Mouse (Mus musculus): ENCODE measurements around the gene Usp46. TPM values are rescaled to one million over a fixed set of nuclear protein-coding genes. Genes with fewer than 3 reads are reported as not detected.

Usp46 gene
- polyA plus RNA-seq, 1 experiment from 2014 or later, result 29.9 TPM

- peak overlapping the region; percentile 88 for H3K27ac ChIP-seq (replicated peaks)
- peak overlapping the region; percentile 81 for H3K4me3 ChIP-seq (replicated peaks)
- ATAC-seq (ENCODE audit: low FRiP score), result no peak
- no peaks in the 10 kb centered on the region for H3K9me3 ChIP-seq (replicated peaks)
- peak overlapping the region; percentile 91 for H3K9ac ChIP-seq (replicated peaks)
- peaks cover 38% of the 10 kb centered on the region for H3K4me1 ChIP-seq
- 13% methylated on average over 4 of the region's 4 CpGs for WGBS
- no peaks in the 10 kb centered on the region for H3K27me3 ChIP-seq (replicated peaks)
- peak overlapping the region; percentile 91 for H3K4me2 ChIP-seq
- H3K36me3 ChIP-seq, result no peaks in the 10 kb centered on the region
Measured at GRCm38 (mm10) chr5:74067346-74067745, 885 bp downstream of the Usp46 start.

- peak overlapping the region; percentile 91 for H3K4me2 ChIP-seq
- H3K9ac ChIP-seq (replicated peaks), result peak overlapping the region; percentile 30; the same call in 1 of the 2 replicates
- H3K27ac ChIP-seq (replicated peaks), result peak overlapping the region; percentile 41; the same call in 1 of the 2 replicates
- WGBS, result 36% methylated on average over 12 of the region's 12 CpGs
- no peaks in the 10 kb centered on the region for H3K27me3 ChIP-seq (replicated peaks)
- ATAC-seq (ENCODE audit: low FRiP score), result no peak
- H3K4me3 ChIP-seq (replicated peaks), result peak overlapping the region; percentile 81
- H3K9me3 ChIP-seq (replicated peaks), result no peaks in the 10 kb centered on the region
- H3K36me3 ChIP-seq, result no peaks in the 10 kb centered on the region
- H3K4me1 ChIP-seq, result peaks cover 40% of the 10 kb centered on the region
Measured at GRCm38 (mm10) chr5:74066416-74067115, 1.7 kb downstream of the Usp46 start.

- Histone ChIP-seq H3K4me3 (replicated peaks) (0 out of 2 replicates have a peak overlapping the region, but pooled peaks have one; percentile 5), H3K9ac (replicated peaks) (no peak overlapping the region), H3K27me3 (replicated peaks) (no peaks in the 10 kb centered on the region), H3K27ac (replicated peaks) (no peak overlapping the region), H3K36me3 (no peaks in the 10 kb centered on the region), H3K9me3 (replicated peaks) (no peaks in the 10 kb centered on the region), H3K4me2 (peak overlapping the region; percentile 91), H3K4me1 (peaks cover 45% of the 10 kb centered on the region)
- ATAC-seq (ENCODE audit: low FRiP score), result no peak
- WGBS, result 37% methylated on average over 11 of the region's 11 CpGs
Measured at GRCm38 (mm10) chr5:74065565-74066275, 2.5 kb downstream of the Usp46 start.

DNA sequence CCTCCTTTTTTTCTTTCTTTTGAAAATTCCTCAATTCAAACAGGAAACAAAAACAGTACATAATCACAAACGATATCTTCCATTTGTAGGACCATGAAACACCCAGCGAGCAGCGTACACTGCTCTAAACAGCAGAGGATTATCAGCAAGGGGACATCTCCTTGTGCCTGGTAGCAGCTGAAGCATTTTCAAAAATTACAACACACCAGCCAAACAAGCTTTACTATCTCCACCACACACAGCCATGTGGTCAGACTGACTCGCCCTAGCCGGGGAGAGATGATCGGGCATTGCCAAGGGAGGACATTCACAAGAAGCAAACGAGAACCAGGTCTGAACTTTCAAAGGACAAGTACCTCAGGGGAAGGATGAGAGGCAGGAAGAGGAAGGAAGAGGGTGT, 3.4 kb downstream of the Usp46 start:
- Histone ChIP-seq H3K4me1 (peaks cover 45% of the 10 kb centered on the region), H3K27ac (replicated peaks) (no peak overlapping the region), H3K9ac (replicated peaks) (no peak overlapping the region), H3K9me3 (replicated peaks) (no peaks in the 10 kb centered on the region), H3K4me2 (peak overlapping the region; percentile 91), H3K27me3 (replicated peaks) (no peaks in the 10 kb centered on the region), H3K4me3 (replicated peaks) (no peak overlapping the region), H3K36me3 (no peaks in the 10 kb centered on the region)
- no peak for ATAC-seq (ENCODE audit: low FRiP score)
- 85% methylated on average over 7 of the region's 7 CpGs for WGBS

GRCm38 (mm10) chr5:74063226-74063747, 4.9 kb downstream of the Usp46 start:
- no peaks in the 10 kb centered on the region for H3K36me3 ChIP-seq
- ATAC-seq (ENCODE audit: low FRiP score), result no peak
- no peak overlapping the region for H3K4me2 ChIP-seq
- 94% methylated on average over 5 of the region's 5 CpGs for WGBS
- H3K4me3 ChIP-seq (replicated peaks), result no peak overlapping the region
- H3K9me3 ChIP-seq (replicated peaks), result no peaks in the 10 kb centered on the region
- no peaks in the 10 kb centered on the region for H3K27me3 ChIP-seq (replicated peaks)
- no peak overlapping the region for H3K27ac ChIP-seq (replicated peaks)
- no peak overlapping the region for H3K9ac ChIP-seq (replicated peaks)
- peaks cover 38% of the 10 kb centered on the region for H3K4me1 ChIP-seq

GRCm38 (mm10) chr5:74062266-74062665, 6.0 kb downstream of the Usp46 start:
- peaks cover 33% of the 10 kb centered on the region for H3K4me1 ChIP-seq
- no peaks in the 10 kb centered on the region for H3K9me3 ChIP-seq (replicated peaks)
- H3K4me3 ChIP-seq (replicated peaks), result no peak overlapping the region
- ATAC-seq (ENCODE audit: low FRiP score), result no peak
- no peak overlapping the region for H3K9ac ChIP-seq (replicated peaks)
- WGBS, result 95% methylated on average over 6 of the region's 7 CpGs
- H3K4me2 ChIP-seq, result no peak overlapping the region
- no peaks in the 10 kb centered on the region for H3K27me3 ChIP-seq (replicated peaks)
- H3K36me3 ChIP-seq, result no peaks in the 10 kb centered on the region
- no peak overlapping the region for H3K27ac ChIP-seq (replicated peaks)

DNA sequence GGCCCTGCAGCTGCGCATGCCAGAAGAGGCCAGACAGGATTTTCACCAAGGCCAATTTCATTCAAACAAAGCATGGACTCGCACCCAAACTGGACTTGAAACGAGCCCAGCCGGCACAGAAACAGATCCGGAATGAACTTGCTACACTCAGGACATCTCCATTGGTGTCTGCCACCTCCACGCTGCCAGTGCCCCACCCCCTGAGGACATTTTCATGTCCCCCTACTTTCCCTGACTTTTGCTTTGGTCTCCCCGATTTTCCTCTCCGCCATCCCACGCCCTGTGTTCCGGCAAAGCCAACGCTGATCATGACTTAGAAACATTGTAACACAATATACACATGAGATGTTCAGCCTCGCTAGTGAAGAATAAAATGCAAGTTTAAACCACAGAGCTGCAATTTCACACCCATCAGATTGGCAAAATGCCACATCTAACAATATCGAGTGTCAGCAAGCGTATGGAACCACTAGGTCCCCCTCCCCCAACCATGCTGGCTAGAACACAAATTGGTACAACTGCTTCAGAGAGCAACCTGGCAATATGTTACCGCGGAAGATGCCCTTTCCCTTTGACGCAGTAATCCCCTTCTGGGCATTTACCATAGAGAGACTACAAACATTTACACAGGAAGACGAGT, 6.7 kb downstream of the Usp46 start:
- H3K4me1 ChIP-seq, result peaks cover 26% of the 10 kb centered on the region
- H3K9me3 ChIP-seq (replicated peaks), result no peaks in the 10 kb centered on the region
- 0 out of 2 replicates have a peak overlapping the region, but pooled peaks have one; percentile 4 for H3K27ac ChIP-seq (replicated peaks)
- no peak overlapping the region for H3K4me3 ChIP-seq (replicated peaks)
- H3K9ac ChIP-seq (replicated peaks), result no peak overlapping the region
- WGBS, result 63% methylated on average over 18 of the region's 18 CpGs
- ATAC-seq (ENCODE audit: low FRiP score), result no peak
- H3K27me3 ChIP-seq (replicated peaks), result no peaks in the 10 kb centered on the region
- no peaks in the 10 kb centered on the region for H3K36me3 ChIP-seq
- peak overlapping the region; percentile 30 for H3K4me2 ChIP-seq

DNA sequence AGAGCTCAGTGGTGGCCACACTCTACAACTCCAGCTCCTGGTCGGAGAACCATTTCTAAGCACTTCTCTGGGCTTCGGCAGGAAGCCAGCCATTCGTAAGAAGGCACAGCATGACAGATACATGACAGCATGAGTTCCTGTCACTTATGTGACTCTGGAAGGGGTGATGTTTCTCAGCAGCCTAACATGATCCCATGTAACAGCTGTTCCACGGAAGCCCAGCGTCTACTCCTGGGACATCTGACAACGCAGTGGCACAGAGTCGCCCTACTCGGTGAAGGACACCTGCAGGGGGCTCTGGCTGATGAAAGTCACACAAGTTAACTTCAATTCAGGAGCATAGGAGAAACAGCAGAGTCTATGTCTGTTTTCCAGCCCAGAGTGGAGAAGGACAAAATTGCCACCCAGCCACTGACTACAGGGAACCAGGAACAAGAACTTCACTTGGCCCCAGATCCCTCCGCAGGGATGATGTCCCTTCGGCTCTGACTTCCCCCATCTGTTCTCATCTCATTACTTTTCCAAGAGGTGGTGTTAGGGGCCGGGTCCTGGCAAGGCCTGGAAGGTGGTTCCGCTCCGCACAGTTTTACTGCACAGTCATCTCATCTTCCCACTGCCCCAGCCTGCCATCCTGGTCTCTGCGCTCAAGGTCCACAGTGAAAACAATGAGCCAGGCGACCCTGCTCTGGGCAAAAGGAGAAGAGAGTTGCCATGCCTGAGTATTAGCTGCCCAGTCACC, 15.9 kb downstream of the Usp46 start:
- H3K9ac ChIP-seq (replicated peaks), result no peak overlapping the region
- peak overlapping the region; percentile 17; the same call in 1 of the 2 replicates for H3K4me2 ChIP-seq
- 75% methylated on average over 15 of the region's 15 CpGs for WGBS
- H3K27ac ChIP-seq (replicated peaks), result peak overlapping the region; percentile 45; the same call in 1 of the 2 replicates
- H3K36me3 ChIP-seq, result 0 out of 2 replicates have a peak, but pooled peaks cover 3% of the 10 kb centered on the region
- no peaks in the 10 kb centered on the region for H3K9me3 ChIP-seq (replicated peaks)
- H3K27me3 ChIP-seq (replicated peaks), result no peaks in the 10 kb centered on the region
- no peak for ATAC-seq (ENCODE audit: low FRiP score)
- H3K4me1 ChIP-seq, result peaks cover 25% of the 10 kb centered on the region
- H3K4me3 ChIP-seq (replicated peaks), result no peak overlapping the region

GRCm38 (mm10) chr5:74051394-74052170, 16.6 kb downstream of the Usp46 start:
- ATAC-seq (ENCODE audit: low FRiP score), result peak; percentile 29; the same call in 1 of the 2 replicates
- no peaks in the 10 kb centered on the region for H3K27me3 ChIP-seq (replicated peaks)
- 0 out of 2 replicates have a peak, but pooled peaks cover 3% of the 10 kb centered on the region for H3K36me3 ChIP-seq
- H3K4me3 ChIP-seq (replicated peaks), result no peak overlapping the region
- no peaks in the 10 kb centered on the region for H3K9me3 ChIP-seq (replicated peaks)
- H3K4me2 ChIP-seq, result peak overlapping the region; percentile 17
- WGBS, result 70% methylated on average over 23 of the region's 23 CpGs
- peaks cover 28% of the 10 kb centered on the region for H3K4me1 ChIP-seq
- H3K9ac ChIP-seq (replicated peaks), result no peak overlapping the region
- peak overlapping the region; percentile 45; the same call in 1 of the 2 replicates for H3K27ac ChIP-seq (replicated peaks)

DNA sequence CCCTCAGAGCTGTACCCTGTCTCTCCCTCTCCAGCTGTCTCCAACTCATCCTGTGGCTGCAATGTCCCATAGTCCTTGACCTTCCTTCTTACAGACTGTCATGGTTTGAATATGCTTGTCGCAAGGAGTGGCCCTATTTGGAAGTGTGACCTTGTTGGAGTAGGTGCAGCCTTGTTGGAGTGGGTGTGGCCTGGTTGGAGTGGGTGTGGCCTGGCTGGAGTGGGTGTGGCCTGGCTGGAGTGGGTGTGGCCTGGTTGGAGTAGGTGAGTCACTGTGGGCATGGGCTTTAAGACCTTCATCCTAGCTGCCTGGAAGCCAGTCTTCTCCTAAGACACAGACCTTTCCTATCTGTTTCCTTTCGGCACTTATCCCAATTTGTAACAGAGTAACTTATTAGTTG, 17.3 kb downstream of the Usp46 start:
- no peak overlapping the region for H3K4me2 ChIP-seq
- H3K4me1 ChIP-seq, result peaks cover 25% of the 10 kb centered on the region
- ATAC-seq (ENCODE audit: low FRiP score), result no peak
- no peak overlapping the region for H3K9ac ChIP-seq (replicated peaks)
- H3K36me3 ChIP-seq, result 0 out of 2 replicates have a peak, but pooled peaks cover 3% of the 10 kb centered on the region
- no peaks in the 10 kb centered on the region for H3K9me3 ChIP-seq (replicated peaks)
- H3K4me3 ChIP-seq (replicated peaks), result no peak overlapping the region
- 98% methylated on average over 2 of the region's 2 CpGs for WGBS
- H3K27ac ChIP-seq (replicated peaks), result no peak overlapping the region
- H3K27me3 ChIP-seq (replicated peaks), result no peaks in the 10 kb centered on the region

Data from neural tube, embryonic 15.5 days (tissue).